Mouse (Mus musculus) liver, postnatal 0 days (tissue): Measurements from ENCODE around the gene Degs1. TPM values are rescaled to one million over a fixed set of nuclear protein-coding genes. Genes with fewer than 3 reads are reported as not detected.

ENCODE experiments used
- ATAC-seq: fragments of 200-750 bp; cut with Nextera tagmentation; 2 replicates; pipeline ENCODE4 v1.8.0; 2017; ENCODE audit warnings: mild to moderate bottlenecking, moderate library complexity
- DNase-seq: peaks from one replicate; pipeline ENCODE4 v3.0.0-alpha.2; 2016
- H3K27ac ChIP-seq: fragments of 300-500 bp; sonication (generic); 2 replicates; pipeline ENCODE4 v1.5.1; 2014; ENCODE audit warnings: antibody characterized with exemption, moderate library complexity, mild to moderate bottlenecking, low read depth
- H3K27me3 ChIP-seq: fragments of 300-500 bp; sonication (generic); 2 replicates; pipeline ENCODE4 v1.6.1; 2014; ENCODE audit warnings: low read length, control low read depth, mixed read lengths; ENCODE audit not compliant: insufficient read depth
- H3K36me3 ChIP-seq: fragments of 300-500 bp; sonication (generic); replicated peaks from 2 replicates; pipeline ENCODE4 v1.6.1; 2014; ENCODE audit warnings: mild to moderate bottlenecking, control low read depth, low read length, moderate library complexity, mixed read lengths; ENCODE audit not compliant: insufficient read depth
- H3K4me1 ChIP-seq: fragments of 300-500 bp; sonication (generic); 2 replicates; pipeline ENCODE4 v1.6.1; 2014; ENCODE audit warnings: antibody characterized with exemption, mild to moderate bottlenecking, control low read depth; ENCODE audit not compliant: insufficient read depth
- H3K4me2 ChIP-seq: fragments of 300-500 bp; sonication (generic); 2 replicates; pipeline ENCODE4 v1.6.1; 2014; ENCODE audit warnings: low read depth, mild to moderate bottlenecking, low read length, moderate library complexity, mixed read lengths
- H3K4me3 ChIP-seq: fragments of 300-500 bp; sonication (generic); 2 replicates; pipeline ENCODE4 v1.5.1; 2014; ENCODE audit warnings: low read depth, low read length
- H3K9ac ChIP-seq: fragments of 300-500 bp; sonication (generic); replicated peaks from 2 replicates; pipeline ENCODE4 v1.6.1; 2014; ENCODE audit warnings: mild to moderate bottlenecking, moderate library complexity
- H3K9me3 ChIP-seq: fragments of 300-500 bp; sonication (generic); 2 replicates; pipeline ENCODE4 v1.6.1; 2016; ENCODE audit warnings: mild to moderate bottlenecking, control low read depth, low read length, mixed read lengths
- CTCF ChIP-seq: sonication (generic); IDR thresholded peaks from 2 replicates; pipeline ENCODE4 v1.5.1; 2016; ENCODE audit warnings: antibody characterized with exemption, low read depth
- EP300 ChIP-seq: IDR thresholded peaks from 2 replicates; pipeline ENCODE4 v1.6.1; 2016; ENCODE audit warnings: antibody characterized with exemption, low read depth, mild to moderate bottlenecking
- WGBS: fragments of 180-500 bp; shearing (Covaris S2); extraction: QIAGEN DNeasy Blood & Tissue Kit; methylation state at CpG from one replicate; pipeline ENCODE4 v1.1.7; 2014; ENCODE audit not compliant: insufficient replicate concordance; 5-methylcytosine and 5-hydroxymethylcytosine counted together
- polyA plus RNA-seq: library from polyadenylated mRNA; unstranded; fragments of >200 nt; fragmentation: Nextera tagmentation; extraction: Ambion mirVana; gene quantifications from 2 replicates; pipeline ENCODE4 v1.2.1, GENCODE M21; 2015

Degs1 gene
- polyA plus RNA-seq, 1 experiment from 2014 or later = 96.4 TPM

DNA sequence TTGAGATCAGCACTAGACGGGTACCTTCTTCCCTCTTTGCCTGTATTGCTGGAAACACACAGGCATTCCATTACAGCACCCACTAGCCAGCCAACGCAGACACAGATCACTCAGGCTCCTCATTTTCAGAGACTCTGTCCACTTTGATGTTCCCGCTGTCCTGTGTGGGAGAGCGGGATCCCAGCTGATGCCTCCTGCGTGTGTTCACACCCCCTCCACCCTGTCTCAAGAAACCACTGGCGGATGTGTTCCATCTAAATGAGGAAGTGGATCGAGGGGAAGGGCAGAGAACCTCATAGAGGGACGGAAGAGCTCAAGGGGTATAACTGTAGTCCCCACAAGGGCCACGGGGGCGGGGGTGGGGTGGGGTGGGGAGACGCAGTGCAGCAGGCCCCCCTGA is 27.6 kb downstream of the Degs1 start:
- TF ChIP-seq CTCF (no peak), EP300 (no peak)
- H3K27me3 ChIP-seq = no peaks in the 10 kb centered on the region
- no peak overlapping the region for H3K9ac ChIP-seq
- peaks cover 6% of the 10 kb centered on the region for H3K4me1 ChIP-seq
- peak overlapping the region; percentile 69 for H3K27ac ChIP-seq
- DNase-seq (no peak), ATAC-seq (peak; percentile 47)
- no peaks in the 10 kb centered on the region for H3K9me3 ChIP-seq
- no peaks in the 10 kb centered on the region for H3K36me3 ChIP-seq
- 47% methylated on average over 11 of the region's 11 CpGs for WGBS
- H3K4me2 ChIP-seq = 0 out of 2 replicates have a peak overlapping the region, but pooled peaks have one; percentile 10
- H3K4me3 ChIP-seq = no peak overlapping the region; the same call in 1 of the 2 replicates

DNA sequence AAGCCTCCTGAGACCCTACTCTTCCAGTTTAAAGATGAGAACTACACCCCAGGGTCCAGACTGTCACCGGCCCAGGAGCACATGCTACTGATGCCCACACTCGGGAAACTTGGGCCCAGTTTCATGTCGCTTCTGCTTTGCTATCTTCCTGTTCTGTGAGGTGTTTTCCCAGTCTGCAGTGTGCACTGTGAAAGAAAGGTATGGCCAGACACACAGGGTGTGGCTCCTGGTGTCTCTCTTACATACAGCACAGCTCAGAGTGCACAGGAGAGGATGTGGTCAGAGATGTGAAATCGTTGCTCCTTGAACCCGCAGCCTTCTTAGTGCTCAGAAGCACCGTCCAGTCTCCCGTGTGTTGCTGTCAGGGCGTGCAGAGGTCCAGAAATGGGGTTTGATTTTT is 28.0 kb downstream of the Degs1 start:
- ATAC-seq = peak; percentile 46
- peak overlapping the region; percentile 69 for H3K27ac ChIP-seq
- no peak for DNase-seq
- peaks cover 6% of the 10 kb centered on the region for H3K4me1 ChIP-seq
- no peaks in the 10 kb centered on the region for H3K27me3 ChIP-seq
- no peaks in the 10 kb centered on the region for H3K9me3 ChIP-seq
- H3K36me3 ChIP-seq = no peaks in the 10 kb centered on the region
- no peak overlapping the region for H3K9ac ChIP-seq
- TF ChIP-seq EP300 (no peak), CTCF (no peak)
- WGBS = 44% methylated on average over 8 of the region's 8 CpGs
- 0 out of 2 replicates have a peak overlapping the region, but pooled peaks have one; percentile 10 for H3K4me2 ChIP-seq
- no peak overlapping the region for H3K4me3 ChIP-seq

DNA sequence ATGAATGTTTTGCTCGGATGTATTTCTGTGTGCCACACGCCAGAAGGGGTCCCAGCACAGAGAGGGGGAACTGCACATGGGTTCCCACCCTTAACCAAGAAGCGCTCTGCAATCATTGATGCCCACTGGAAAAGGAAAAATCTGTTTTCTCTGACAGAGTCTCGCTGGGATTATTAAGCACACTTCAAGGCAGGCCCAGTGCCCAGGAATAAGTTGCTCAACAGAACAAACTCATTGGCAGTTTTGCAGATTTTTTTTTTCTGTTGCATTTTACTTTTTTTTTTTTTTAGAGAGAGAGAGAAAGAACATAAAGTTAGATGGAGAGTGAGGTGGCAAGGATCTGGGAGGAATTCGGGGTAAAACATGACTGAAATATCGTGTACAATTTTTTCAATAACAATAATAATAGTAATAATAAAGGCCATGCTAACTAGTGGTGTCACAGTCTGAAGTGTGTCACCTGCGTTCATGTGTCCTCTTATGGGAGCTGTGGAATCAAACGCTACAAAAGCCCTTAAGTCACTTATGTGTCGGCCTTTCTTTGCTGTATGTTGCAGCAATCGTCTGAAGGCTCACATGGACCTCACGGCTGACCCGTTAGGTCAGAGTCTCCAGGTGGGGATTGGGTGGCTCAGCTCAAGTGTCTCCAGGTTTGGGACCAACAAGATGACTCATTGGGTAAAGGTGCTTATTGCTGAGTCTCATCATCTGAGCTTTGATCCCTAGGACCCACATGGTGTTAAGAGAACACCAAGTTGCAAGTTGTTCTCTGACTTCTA is 28.7 kb downstream of the Degs1 start:
- no peak overlapping the region for H3K27ac ChIP-seq
- DNase-seq = no peak
- H3K9ac ChIP-seq = no peak overlapping the region
- no peak overlapping the region for H3K4me3 ChIP-seq
- ATAC-seq = no peak
- TF ChIP-seq EP300 (no peak), CTCF (no peak)
- H3K9me3 ChIP-seq = no peaks in the 10 kb centered on the region
- H3K36me3 ChIP-seq = no peaks in the 10 kb centered on the region
- peaks cover 6% of the 10 kb centered on the region for H3K4me1 ChIP-seq
- H3K27me3 ChIP-seq = no peaks in the 10 kb centered on the region
- no peak overlapping the region for H3K4me2 ChIP-seq
- WGBS = 86% methylated on average over 12 of the region's 12 CpGs

DNA sequence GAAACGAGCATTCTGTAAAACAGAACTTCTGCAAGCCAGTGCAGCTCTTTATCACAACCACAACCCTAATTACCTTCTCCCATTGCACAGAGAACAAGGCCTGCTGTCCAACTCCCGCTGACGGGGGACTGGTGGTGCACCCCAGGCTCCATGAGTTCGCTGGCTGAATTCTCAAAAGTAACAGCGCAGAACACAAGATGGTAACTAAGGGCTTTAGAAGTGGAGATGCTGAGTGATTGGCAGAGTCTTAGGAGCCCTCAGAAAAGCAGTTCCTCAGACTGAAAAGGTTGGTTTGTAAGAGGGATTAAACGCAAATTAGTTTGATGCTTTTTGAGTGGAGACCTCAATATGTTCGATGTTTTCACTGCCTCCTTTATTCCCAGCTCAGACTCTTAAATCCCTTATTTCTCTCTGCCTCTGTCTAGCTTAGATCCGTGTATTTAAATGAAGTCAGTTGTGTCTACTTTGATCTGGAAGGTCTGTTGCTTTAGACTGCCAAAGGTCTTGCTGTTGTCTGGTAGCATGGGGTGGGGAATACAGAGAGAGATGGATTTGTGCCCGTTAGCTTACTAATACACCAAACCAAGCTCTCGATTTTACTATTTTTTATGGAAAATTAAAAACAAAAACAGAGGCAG is 30.0 kb downstream of the Degs1 start:
- no peaks in the 10 kb centered on the region for H3K9me3 ChIP-seq
- peaks cover 6% of the 10 kb centered on the region for H3K4me1 ChIP-seq
- no peak overlapping the region for H3K9ac ChIP-seq
- no peak for DNase-seq
- no peak overlapping the region for H3K4me3 ChIP-seq
- 79% methylated on average over 10 of the region's 10 CpGs for WGBS
- H3K4me2 ChIP-seq = no peak overlapping the region
- no peak overlapping the region for H3K27ac ChIP-seq
- no peak for ATAC-seq
- no peaks in the 10 kb centered on the region for H3K36me3 ChIP-seq
- H3K27me3 ChIP-seq = no peaks in the 10 kb centered on the region
- no peak for TF ChIP-seq CTCF
- TF ChIP-seq EP300 = no peak

DNA sequence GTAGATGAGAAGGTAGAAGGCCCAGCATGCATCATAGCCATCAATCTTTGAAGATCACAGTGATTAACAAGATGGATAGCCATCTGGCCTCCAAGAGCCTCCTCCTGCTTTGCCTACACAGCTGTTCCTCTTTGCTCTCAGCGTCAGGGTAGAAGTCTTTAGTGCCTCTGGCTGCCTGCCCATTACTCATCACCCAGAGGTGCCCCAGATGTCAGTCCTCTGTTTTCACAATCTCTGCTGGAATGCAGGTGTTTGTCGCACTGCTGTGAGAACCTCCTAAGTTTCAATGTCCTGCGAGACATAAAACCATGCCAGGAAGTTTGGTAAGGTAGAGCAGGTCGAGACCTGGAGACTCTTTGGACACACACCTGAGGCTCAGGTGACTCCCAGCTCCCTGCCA is 31.9 kb downstream of the Degs1 start:
- Histone ChIP-seq H3K9ac (no peak overlapping the region), H3K4me2 (no peak overlapping the region), H3K4me1 (peaks cover 5% of the 10 kb centered on the region), H3K27me3 (no peaks in the 10 kb centered on the region), H3K4me3 (no peak overlapping the region), H3K9me3 (no peaks in the 10 kb centered on the region), H3K36me3 (no peaks in the 10 kb centered on the region), H3K27ac (no peak overlapping the region)
- WGBS = 53% methylated on average over 4 of the region's 4 CpGs
- no peak for TF ChIP-seq CTCF
- TF ChIP-seq EP300 = no peak
- ATAC-seq (no peak), DNase-seq (no peak)

DNA sequence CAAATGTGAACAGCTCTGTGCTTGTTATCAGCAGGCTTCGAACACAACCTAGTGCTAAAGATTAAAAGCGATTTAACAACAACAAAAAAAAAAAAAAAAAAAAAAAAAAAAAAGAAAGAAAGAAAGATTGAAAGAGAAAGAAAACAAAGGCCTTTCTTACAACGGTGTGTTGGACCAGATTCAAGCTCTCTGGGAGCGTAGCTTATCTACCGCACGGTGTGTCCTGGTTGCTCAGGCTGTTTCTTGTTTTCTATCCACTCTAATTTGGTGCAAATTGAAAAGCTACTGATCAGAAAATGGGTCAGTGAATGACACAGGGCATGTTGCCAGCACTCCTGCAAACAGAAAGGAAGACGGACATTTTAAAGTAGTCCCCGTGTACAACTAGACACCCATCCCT is 33.3 kb downstream of the Degs1 start:
- Histone ChIP-seq H3K4me2 (no peak overlapping the region), H3K4me3 (no peak overlapping the region), H3K27ac (no peak overlapping the region), H3K9ac (no peak overlapping the region), H3K27me3 (no peaks in the 10 kb centered on the region), H3K36me3 (no peaks in the 10 kb centered on the region), H3K9me3 (no peaks in the 10 kb centered on the region), H3K4me1 (no peaks in the 10 kb centered on the region; the same call in 1 of the 2 replicates)
- DNase-seq = no peak
- TF ChIP-seq EP300 = no peak
- TF ChIP-seq CTCF = no peak
- 54% methylated on average over 8 of the region's 8 CpGs for WGBS
- ATAC-seq = no peak
